ENCODE assay signal across 8 mouse cellular contexts in genomic region chr4:136135874-136136728, GRCm38 (mm10). TPM values are rescaled to one million over a fixed set of nuclear protein-coding genes. Genes with fewer than 3 reads are reported as not detected.
A peak's percentile ranks its signal among the peaks of the same experiment; 100 is the strongest.
DNase-seq lines count a peak whose midpoint lies in the region; ATAC-seq and TF ChIP-seq lines count a peak whose summit lies in the region.

No protein-coding gene starts in this region.

- TF ChIP-seq EP300 in stomach, postnatal 0 days (optimal IDR thresholded peaks at IDR 0.05) = no peak

- TF ChIP-seq CTCF in stomach, postnatal 0 days (IDR thresholded peaks at IDR 0.05; ENCODE audit: low read depth) = peak; percentile 55

- peaks cover 72% of the 10 kb centered on the region for H3K4me1 ChIP-seq in forebrain, embryonic 12.5 days
- peaks cover 39% of the 10 kb centered on the region for H3K4me1 ChIP-seq in intestine, embryonic 15.5 days (replicated peaks)
- H3K4me1 ChIP-seq in lung, embryonic 16.5 days (replicated peaks; ENCODE audit: control insufficient read depth, insufficient read depth, low read length) = peaks cover 52% of the 10 kb centered on the region
- H3K4me1 ChIP-seq in stomach, postnatal 0 days (replicated peaks; ENCODE audit: control insufficient read depth, insufficient read depth) = peaks cover 6% of the 10 kb centered on the region; the same call in 1 of the 2 replicates

- peak overlapping the region; percentile 67 for H3K4me2 ChIP-seq in forebrain, embryonic 12.5 days
- peak overlapping the region; percentile 93 for H3K4me2 ChIP-seq in intestine, embryonic 15.5 days (replicated peaks)
- H3K4me2 ChIP-seq in lung, embryonic 16.5 days (ENCODE audit: low read depth, low read length) = peak overlapping the region; percentile 88; the same call in 1 of the 2 replicates
- H3K4me2 ChIP-seq in stomach, postnatal 0 days (replicated peaks; ENCODE audit: low read depth) = peak overlapping the region; percentile 90; the same call in 1 of the 2 replicates

- H3K9ac ChIP-seq in forebrain, embryonic 12.5 days = peak overlapping the region; percentile 67
- peak overlapping the region; percentile 57; the same call in 1 of the 2 replicates for H3K9ac ChIP-seq in intestine, embryonic 15.5 days
- H3K9ac ChIP-seq in lung, embryonic 16.5 days (ENCODE audit: low read length) = peak overlapping the region; percentile 79
- peak overlapping the region; percentile 18; the same call in 1 of the 2 replicates for H3K9ac ChIP-seq in stomach, postnatal 0 days (ENCODE audit: low read length)

- ATAC-seq in forebrain, embryonic 12.5 days (ENCODE audit: low FRiP score) = no peak
- no peak for ATAC-seq in intestine, embryonic 15.5 days
- ATAC-seq in lung, embryonic 16.5 days (ENCODE audit: low read depth) = 0 out of 2 replicates have a peak, but pooled peaks have one; percentile 10
- no peak for ATAC-seq in stomach, postnatal 0 days (ENCODE audit: low FRiP score, low TSS enrichment)

- H3K27me3 ChIP-seq in forebrain, embryonic 12.5 days = no peaks in the 10 kb centered on the region
- H3K27me3 ChIP-seq in intestine, embryonic 15.5 days (replicated peaks) = no peaks in the 10 kb centered on the region
- H3K27me3 ChIP-seq in lung, embryonic 16.5 days (ENCODE audit: control insufficient read depth, insufficient read depth, low read depth, low read length) = no peaks in the 10 kb centered on the region
- H3K27me3 ChIP-seq in stomach, postnatal 0 days (ENCODE audit: control insufficient read depth, insufficient read depth, low read length) = no peaks in the 10 kb centered on the region

- peak; percentile 95 for DNase-seq in heart, adult 11 months
- DNase-seq in heart, adult 8-10 months (ENCODE audit: low spot score) = no peak
- DNase-seq in stomach, postnatal 0 days (ENCODE audit: low spot score) = no peak
- DNase-seq in thymus, postnatal 25 days = no peak
- DNase-seq in gastrocnemius, postnatal 25 days = no peak

- H3K9me3 ChIP-seq in forebrain, embryonic 12.5 days = no peaks in the 10 kb centered on the region
- H3K9me3 ChIP-seq in intestine, embryonic 15.5 days = no peaks in the 10 kb centered on the region
- no peaks in the 10 kb centered on the region for H3K9me3 ChIP-seq in lung, embryonic 16.5 days (ENCODE audit: control insufficient read depth, low read length)
- no peaks in the 10 kb centered on the region for H3K9me3 ChIP-seq in stomach, postnatal 0 days (ENCODE audit: control insufficient read depth, low read length)

- 28% methylated on average over 9 of the region's 9 CpGs for WGBS in forebrain, embryonic 12.5 days
- 48% methylated on average over 9 of the region's 9 CpGs for WGBS in intestine, embryonic 15.5 days
- WGBS in lung, embryonic 16.5 days = 33% methylated on average over 9 of the region's 9 CpGs
- 45% methylated on average over 9 of the region's 9 CpGs for WGBS in stomach, postnatal 0 days

- H3K27ac ChIP-seq in forebrain, embryonic 12.5 days = peak overlapping the region; percentile 99
- H3K27ac ChIP-seq in intestine, embryonic 15.5 days = peak overlapping the region; percentile 97
- H3K27ac ChIP-seq in lung, embryonic 16.5 days (ENCODE audit: low read length) = peak overlapping the region; percentile 99
- peak overlapping the region; percentile 93 for H3K27ac ChIP-seq in stomach, postnatal 0 days (replicated peaks)

- no peaks in the 10 kb centered on the region for H3K36me3 ChIP-seq in forebrain, embryonic 12.5 days (replicated peaks)
- H3K36me3 ChIP-seq in intestine, embryonic 15.5 days = no peaks in the 10 kb centered on the region
- no peaks in the 10 kb centered on the region for H3K36me3 ChIP-seq in lung, embryonic 16.5 days (ENCODE audit: control insufficient read depth, insufficient read depth, low read length)
- H3K36me3 ChIP-seq in stomach, postnatal 0 days (ENCODE audit: control insufficient read depth, insufficient read depth, low read length) = no peaks in the 10 kb centered on the region

- H3K4me3 ChIP-seq in forebrain, embryonic 12.5 days (replicated peaks) = no peak overlapping the region
- no peak overlapping the region for H3K4me3 ChIP-seq in intestine, embryonic 15.5 days (replicated peaks)
- no peak overlapping the region for H3K4me3 ChIP-seq in lung, embryonic 16.5 days (ENCODE audit: low read length)
- H3K4me3 ChIP-seq in stomach, postnatal 0 days (ENCODE audit: low read depth, low read length) = no peak overlapping the region

RNA-seq across cellular contexts. Expression of gene Id3, which starts 7.2 kb away (rescaled TPM):
- 10 to 100 TPM; 41.4 to 71.3 (median 61.6) TPM for total RNA-seq in heart, adult 8-10 months (2022)
- polyA plus RNA-seq in forebrain, embryonic 12.5 days (2016; fragmentation: Nextera tagmentation; extraction: Ambion mirVana) = 173 and 228 TPM in 2 replicates
- polyA plus RNA-seq in intestine, embryonic 15.5 days (2015; fragmentation: Nextera tagmentation; extraction: Ambion mirVana) = 269 and 285 TPM in 2 replicates
- 560 and 561 TPM in 2 replicates for polyA plus RNA-seq in lung, embryonic 16.5 days (2015; fragmentation: Nextera tagmentation; extraction: Ambion mirVana)
- 201 and 224 TPM in 2 replicates for polyA plus RNA-seq in stomach, postnatal 0 days (2015; fragmentation: Nextera tagmentation; extraction: Ambion mirVana)
- total RNA-seq in gastrocnemius, postnatal 25 days (2021) = 10 to 100 TPM; 13.5 to 21.2 TPM

RNA-seq across cellular contexts. Expression of gene E2f2, which starts 36.1 kb away (rescaled TPM):
- total RNA-seq in heart, adult 8-10 months (2022) = 1 to 10 TPM in 1 of 4 experiments, under 1 TPM in 3; 0.38 to 2.1 (median 0.59) TPM
- 13.4 and 14.6 TPM in 2 replicates for polyA plus RNA-seq in forebrain, embryonic 12.5 days (2016; fragmentation: Nextera tagmentation; extraction: Ambion mirVana)
- 8.1 and 9.8 TPM in 2 replicates for polyA plus RNA-seq in intestine, embryonic 15.5 days (2015; fragmentation: Nextera tagmentation; extraction: Ambion mirVana)
- polyA plus RNA-seq in lung, embryonic 16.5 days (2015; fragmentation: Nextera tagmentation; extraction: Ambion mirVana) = 18.4 and 18.8 TPM in 2 replicates
- polyA plus RNA-seq in stomach, postnatal 0 days (2015; fragmentation: Nextera tagmentation; extraction: Ambion mirVana) = 0.91 and 1.5 TPM in 2 replicates
- 1 to 10 TPM; 1.8 to 3.5 TPM for total RNA-seq in gastrocnemius, postnatal 25 days (2021)

Comparison
In these comparisons a context has a peak if more than half of its experiments do, and no peak if none do; other contexts are left out.
1. H3K9ac ChIP-seq: peak in every context shown above with its lines; median percentile 79 in lung, embryonic 16.5 days; 67 in forebrain, embryonic 12.5 days; 57 in intestine, embryonic 15.5 days; 18 in stomach, postnatal 0 days.